Mouse (Mus musculus) layer of hippocampus, postnatal 25 days (tissue): ENCODE results near the gene Gimap1. TPM values are rescaled to one million over a fixed set of nuclear protein-coding genes. Genes with fewer than 3 reads are reported as not detected.

ENCODE experiments used
- DNase-seq, 2 experiments: peaks; one replicate each; pipeline ENCODE4 v3.0.0; 2022; ENCODE audit warnings: mixed read lengths in 2 of 2, low spot score in 1 of 2; ENCODE audit errors: extremely low spot score in 1 of 2
- total RNA-seq, 2 experiments: library from RNA; stranded (reverse); gene quantifications; 2 replicates each; pipeline ENCODE4 v1.2.3; 2021

The Gimap1 gene
- total RNA-seq, result 1 to 10 TPM; 2.0 to 2.6 TPM

GRCm38 (mm10) chr6:48738961-48739779 is at the start of gene Gimap1:
Gene Gimap1, plus strand, starts transcription at chr6:48739054.
- DNase-seq, result no peak

- DNase-seq, result no peak
Observed at GRCm38 (mm10) chr6:48689320-48689719, 49.5 kb upstream of the Gimap1 start.

GRCm38 (mm10) chr6:48692962-48693361 is 45.9 kb upstream of the Gimap1 start:
- no peak for DNase-seq

GRCm38 (mm10) chr6:48696830-48697554 is 41.9 kb upstream of the Gimap1 start:
- no peak for DNase-seq

- no peak for DNase-seq
Observed at GRCm38 (mm10) chr6:48697555-48697930, 41.3 kb upstream of the Gimap1 start.

GRCm38 (mm10) chr6:48698066-48698856 is 40.6 kb upstream of the Gimap1 start:
- no peak for DNase-seq

GRCm38 (mm10) chr6:48698888-48699287 is 40.0 kb upstream of the Gimap1 start:
- DNase-seq, result no peak

- no peak for DNase-seq
Observed at GRCm38 (mm10) chr6:48700251-48701075, 38.4 kb upstream of the Gimap1 start.

- DNase-seq, result no peak
Observed at GRCm38 (mm10) chr6:48702146-48702545, 36.7 kb upstream of the Gimap1 start.

- DNase-seq, result no peak
Observed at GRCm38 (mm10) chr6:48702601-48703000, 36.3 kb upstream of the Gimap1 start.

GRCm38 (mm10) chr6:48704146-48704545 is 34.7 kb upstream of the Gimap1 start:
- DNase-seq, result no peak

GRCm38 (mm10) chr6:48706130-48706529 is 32.7 kb upstream of the Gimap1 start:
- no peak for DNase-seq

- no peak for DNase-seq
Observed at GRCm38 (mm10) chr6:48718455-48718854, 20.4 kb upstream of the Gimap1 start, which contains the start of the genes Gm28053 and Gimap7. Gene Gm28053, plus strand, starts transcription at chr6:48718607. Gene Gimap7, plus strand, starts transcription at chr6:48718621.

GRCm38 (mm10) chr6:48720326-48720725 is 18.5 kb upstream of the Gimap1 start:
- DNase-seq, result no peak

- DNase-seq, result no peak
Observed at GRCm38 (mm10) chr6:48723468-48723867, 15.4 kb upstream of the Gimap1 start.

- no peak for DNase-seq
Observed at GRCm38 (mm10) chr6:48725476-48725875, 13.4 kb upstream of the Gimap1 start.

- no peak for DNase-seq
Observed at GRCm38 (mm10) chr6:48727761-48728160, 11.1 kb upstream of the Gimap1 start.

GRCm38 (mm10) chr6:48732864-48733304 is 6.0 kb upstream of the Gimap1 start:
- no peak for DNase-seq

GRCm38 (mm10) chr6:48733660-48734059 is 5.2 kb upstream of the Gimap1 start:
- no peak for DNase-seq

GRCm38 (mm10) chr6:48737053-48737452 is 1.8 kb upstream of the Gimap1 start:
- DNase-seq, result no peak
